Mouse (Mus musculus) intestine, embryonic 15.5 days (tissue): Measurements from ENCODE around the gene Fitm2. TPM values are rescaled to one million over a fixed set of nuclear protein-coding genes. Genes with fewer than 3 reads are reported as not detected.
"Not testable (repeated sequence)": the region's sequence is repeated elsewhere in the genome, so short reads cannot be mapped to it uniquely, and the experiment has no call there.

Experiments
- ATAC-seq: fragments of 200-750 bp; cut with Nextera tagmentation; 2 replicates; pipeline ENCODE4 v1.8.0; 2017; ENCODE audit warnings: moderate TSS enrichment, moderate library complexity
- H3K27ac ChIP-seq: fragments of 300-500 bp; sonication (generic); 2 replicates; pipeline ENCODE4 v1.5.1; 2015; ENCODE audit warnings: mild to moderate bottlenecking, inconsistent platforms
- H3K27me3 ChIP-seq: fragments of 300-500 bp; sonication (generic); replicated peaks from 2 replicates; pipeline ENCODE4 v1.6.1; 2015; ENCODE audit warnings: inconsistent platforms
- H3K36me3 ChIP-seq: fragments of 300-500 bp; sonication (generic); 2 replicates; pipeline ENCODE4 v1.6.1; 2015; ENCODE audit warnings: inconsistent platforms
- H3K4me1 ChIP-seq: fragments of 300-500 bp; sonication (generic); replicated peaks from 2 replicates; pipeline ENCODE4 v1.6.1; 2015; ENCODE audit warnings: inconsistent platforms
- H3K4me2 ChIP-seq: fragments of 300-500 bp; sonication (generic); replicated peaks from 2 replicates; pipeline ENCODE4 v1.6.1; 2015; ENCODE audit warnings: mild to moderate bottlenecking, inconsistent platforms
- H3K4me3 ChIP-seq: fragments of 300-500 bp; sonication (generic); replicated peaks from 2 replicates; pipeline ENCODE4 v1.5.1; 2015; ENCODE audit warnings: inconsistent platforms
- H3K9ac ChIP-seq: fragments of 300-500 bp; sonication (generic); 2 replicates; pipeline ENCODE4 v1.6.1; 2015; ENCODE audit warnings: inconsistent platforms
- H3K9me3 ChIP-seq: fragments of 300-500 bp; sonication (generic); 2 replicates; pipeline ENCODE4 v1.6.1; 2016; ENCODE audit warnings: inconsistent platforms
- WGBS: fragments of 180-500 bp; shearing (Covaris S2); methylation state at CpG from one replicate; pipeline ENCODE4 v1.1.7; 2015; 5-methylcytosine and 5-hydroxymethylcytosine counted together
- polyA plus RNA-seq: library from polyadenylated mRNA; unstranded; fragments of >200 nt; fragmentation: Nextera tagmentation; extraction: Ambion mirVana; gene quantifications from 2 replicates; pipeline ENCODE4 v1.2.1, GENCODE M21; 2015

Gene Fitm2
- polyA plus RNA-seq, 1 experiment from 2014 or later = 10.4 TPM

DNA sequence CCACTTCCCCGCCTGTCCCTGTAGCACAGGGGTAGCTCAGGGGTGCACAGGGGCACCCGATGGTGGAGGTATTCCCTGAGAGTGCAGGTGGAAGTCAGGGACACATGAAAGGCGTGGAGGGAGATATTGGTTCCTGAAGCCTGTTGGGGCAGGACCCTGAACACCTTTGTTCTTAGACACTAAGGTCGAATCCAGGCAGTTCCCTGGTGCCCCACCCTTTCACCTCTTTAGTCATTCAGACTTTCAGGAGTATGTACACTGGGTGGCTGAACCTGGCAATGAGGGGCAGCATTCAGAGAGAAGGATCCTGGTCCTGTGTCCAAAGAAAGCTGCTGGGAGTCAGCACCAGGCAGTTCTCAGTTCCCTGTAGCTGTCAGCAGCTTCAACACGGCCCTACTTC is 10.0 kb downstream of the Fitm2 start:
- Histone ChIP-seq H3K27ac (no peak overlapping the region), H3K9me3 (no peaks in the 10 kb centered on the region), H3K4me2 (no peak overlapping the region), H3K4me3 (no peak overlapping the region), H3K4me1 (no peaks in the 10 kb centered on the region), H3K9ac (no peak overlapping the region), H3K36me3 (no peaks in the 10 kb centered on the region), H3K27me3 (peaks cover 20% of the 10 kb centered on the region)
- 66% methylated on average over 5 of the region's 5 CpGs for WGBS
- no peak for ATAC-seq

- not testable (repeated sequence) for ATAC-seq, H3K36me3 ChIP-seq, H3K9me3 ChIP-seq, H3K4me2 ChIP-seq, H3K27ac ChIP-seq, H3K9ac ChIP-seq, H3K4me1 ChIP-seq, H3K4me3 ChIP-seq
- peaks cover 20% of the 10 kb centered on the region for H3K27me3 ChIP-seq
- WGBS = 96% methylated on average over 9 of the region's 9 CpGs
Measured at GRCm38 (mm10) chr2:163461307-163461706, 11.1 kb downstream of the Fitm2 start.

DNA sequence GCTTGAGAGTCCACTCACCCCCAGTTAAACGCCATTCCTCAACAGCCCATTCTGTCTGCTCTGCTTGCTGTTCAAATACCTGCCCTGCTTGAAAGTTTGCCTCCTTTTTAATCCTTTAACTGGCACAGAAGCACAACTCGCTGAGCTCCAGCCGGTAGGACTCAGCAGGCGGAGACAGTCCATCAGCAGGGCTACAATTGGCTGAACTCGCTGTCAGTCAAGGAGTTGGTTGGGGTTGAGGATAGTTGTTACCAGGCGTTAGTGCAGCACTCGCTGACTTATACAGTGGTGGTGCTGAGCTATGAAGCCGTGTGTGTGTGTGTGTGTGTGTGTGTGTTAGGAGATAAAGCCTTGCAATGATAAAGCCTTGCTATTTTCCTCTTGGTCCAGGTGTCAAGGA is 11.8 kb downstream of the Fitm2 start:
- Histone ChIP-seq H3K4me2 (no peak overlapping the region), H3K9ac (no peak overlapping the region), H3K9me3 (no peaks in the 10 kb centered on the region), H3K4me1 (no peaks in the 10 kb centered on the region), H3K27me3 (peaks cover 20% of the 10 kb centered on the region), H3K36me3 (no peaks in the 10 kb centered on the region), H3K27ac (no peak overlapping the region), H3K4me3 (no peak overlapping the region)
- WGBS = 89% methylated on average over 8 of the region's 8 CpGs
- ATAC-seq = no peak

- Histone ChIP-seq H3K27me3 (peaks cover 20% of the 10 kb centered on the region), H3K9me3 (no peaks in the 10 kb centered on the region), H3K4me1 (no peaks in the 10 kb centered on the region), H3K36me3 (no peaks in the 10 kb centered on the region), H3K9ac (no peak overlapping the region), H3K27ac (no peak overlapping the region), H3K4me2 (no peak overlapping the region), H3K4me3 (no peak overlapping the region)
- WGBS = 38% methylated on average over 10 of the region's 10 CpGs
- ATAC-seq = no peak
Measured at GRCm38 (mm10) chr2:163459380-163459779, 13.0 kb downstream of the Fitm2 start.

- Histone ChIP-seq H3K4me1 (no peaks in the 10 kb centered on the region), H3K9me3 (no peaks in the 10 kb centered on the region), H3K4me3 (no peak overlapping the region), H3K4me2 (no peak overlapping the region), H3K36me3 (no peaks in the 10 kb centered on the region), H3K9ac (no peak overlapping the region), H3K27ac (no peak overlapping the region), H3K27me3 (peaks cover 20% of the 10 kb centered on the region)
- WGBS = 44% methylated on average over 27 of the region's 27 CpGs
- peak; percentile 75 for ATAC-seq
Measured at GRCm38 (mm10) chr2:163458539-163459265, 13.7 kb downstream of the Fitm2 start.

DNA sequence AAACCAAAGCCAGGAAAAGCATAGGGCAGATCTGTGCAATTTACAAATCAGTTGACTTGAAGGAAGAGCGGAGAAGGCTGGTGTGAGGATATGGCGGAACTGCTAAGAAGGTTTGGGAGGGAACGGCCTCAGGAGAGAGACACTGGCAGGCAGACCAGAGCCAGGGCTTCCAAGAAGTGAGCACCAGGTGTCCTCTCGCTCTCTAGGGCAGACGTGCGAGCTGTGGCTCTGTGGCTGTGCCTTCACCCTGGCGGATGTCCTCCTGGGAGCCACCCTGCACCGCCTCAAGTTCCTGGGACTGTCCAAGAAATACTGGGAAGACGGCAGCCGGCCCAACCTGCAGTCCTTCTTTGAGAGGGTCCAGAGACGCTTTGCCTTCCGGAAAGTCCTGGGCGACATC is 19.1 kb downstream of the Fitm2 start:
- H3K27ac ChIP-seq = no peak overlapping the region
- no peaks in the 10 kb centered on the region for H3K9me3 ChIP-seq
- no peak for ATAC-seq
- H3K4me3 ChIP-seq = no peak overlapping the region
- H3K4me2 ChIP-seq = no peak overlapping the region
- H3K4me1 ChIP-seq = no peaks in the 10 kb centered on the region
- no peak overlapping the region for H3K9ac ChIP-seq
- 86% methylated on average over 13 of the region's 13 CpGs for WGBS
- peaks cover 6% of the 10 kb centered on the region for H3K27me3 ChIP-seq
- no peaks in the 10 kb centered on the region for H3K36me3 ChIP-seq

DNA sequence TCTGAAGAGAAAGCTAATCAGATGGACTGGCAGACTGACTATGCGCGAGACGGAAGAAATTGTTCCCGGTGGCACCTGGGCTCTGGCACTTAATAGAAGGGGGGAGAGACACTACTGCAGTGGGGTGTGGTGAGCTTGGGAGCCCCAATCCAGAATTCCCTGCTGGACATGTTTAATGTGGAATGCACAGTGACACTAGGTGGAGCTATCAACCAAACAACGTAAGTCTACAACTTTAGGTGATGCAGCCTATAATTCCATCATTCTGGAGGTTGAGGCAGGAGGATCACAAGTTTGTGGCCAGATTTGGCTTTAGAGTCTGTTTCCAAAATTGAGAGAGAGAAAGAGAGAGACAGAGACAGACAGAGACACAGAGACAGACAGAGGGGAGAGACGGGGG is 19.7 kb downstream of the Fitm2 start:
- Histone ChIP-seq H3K27me3 (no peaks in the 10 kb centered on the region), H3K9ac (no peak overlapping the region), H3K9me3 (no peaks in the 10 kb centered on the region), H3K4me3 (no peak overlapping the region), H3K4me1 (no peaks in the 10 kb centered on the region), H3K36me3 (no peaks in the 10 kb centered on the region), H3K4me2 (no peak overlapping the region), H3K27ac (no peak overlapping the region)
- no peak for ATAC-seq
- 85% methylated on average over 6 of the region's 6 CpGs for WGBS

GRCm38 (mm10) chr2:163450668-163451295 is 21.6 kb downstream of the Fitm2 start:
- H3K27ac ChIP-seq = no peak overlapping the region
- no peaks in the 10 kb centered on the region for H3K27me3 ChIP-seq
- H3K4me2 ChIP-seq = no peak overlapping the region
- no peak overlapping the region for H3K9ac ChIP-seq
- no peaks in the 10 kb centered on the region for H3K36me3 ChIP-seq
- H3K4me1 ChIP-seq = no peaks in the 10 kb centered on the region
- H3K4me3 ChIP-seq = no peak overlapping the region
- no peaks in the 10 kb centered on the region for H3K9me3 ChIP-seq
- WGBS = 59% methylated on average over 6 of the region's 6 CpGs
- no peak for ATAC-seq

- ATAC-seq = no peak
- no peaks in the 10 kb centered on the region for H3K9me3 ChIP-seq
- H3K27me3 ChIP-seq = no peaks in the 10 kb centered on the region
- 60% methylated on average over 3 of the region's 3 CpGs for WGBS
- no peak overlapping the region for H3K4me2 ChIP-seq
- no peak overlapping the region for H3K4me3 ChIP-seq
- no peak overlapping the region for H3K27ac ChIP-seq
- no peaks in the 10 kb centered on the region for H3K36me3 ChIP-seq
- no peaks in the 10 kb centered on the region for H3K4me1 ChIP-seq
- H3K9ac ChIP-seq = no peak overlapping the region
Measured at GRCm38 (mm10) chr2:163449276-163449675, 23.2 kb downstream of the Fitm2 start.

DNA sequence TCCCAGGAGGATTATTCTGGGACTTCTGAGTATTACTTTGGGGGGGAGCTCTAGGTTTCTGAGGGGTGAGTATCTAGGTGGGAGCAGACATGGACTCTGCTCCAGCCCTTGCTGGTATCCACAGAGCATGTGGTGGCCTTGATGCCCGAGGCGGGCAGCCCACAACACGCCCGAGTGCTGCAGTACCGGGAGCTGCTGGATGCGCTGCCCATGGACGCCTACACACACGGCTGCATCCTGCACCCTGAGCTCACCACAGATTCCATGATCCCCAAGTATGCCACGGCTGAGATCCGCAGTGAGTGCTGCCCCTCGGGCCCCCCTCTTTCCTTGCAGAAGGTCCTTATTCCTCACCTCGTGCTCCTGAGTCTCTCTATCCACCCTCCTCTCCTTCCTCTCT is 25.1 kb downstream of the Fitm2 start:
- 73% methylated on average over 12 of the region's 12 CpGs for WGBS
- H3K4me1 ChIP-seq = no peaks in the 10 kb centered on the region
- ATAC-seq = no peak

DNA sequence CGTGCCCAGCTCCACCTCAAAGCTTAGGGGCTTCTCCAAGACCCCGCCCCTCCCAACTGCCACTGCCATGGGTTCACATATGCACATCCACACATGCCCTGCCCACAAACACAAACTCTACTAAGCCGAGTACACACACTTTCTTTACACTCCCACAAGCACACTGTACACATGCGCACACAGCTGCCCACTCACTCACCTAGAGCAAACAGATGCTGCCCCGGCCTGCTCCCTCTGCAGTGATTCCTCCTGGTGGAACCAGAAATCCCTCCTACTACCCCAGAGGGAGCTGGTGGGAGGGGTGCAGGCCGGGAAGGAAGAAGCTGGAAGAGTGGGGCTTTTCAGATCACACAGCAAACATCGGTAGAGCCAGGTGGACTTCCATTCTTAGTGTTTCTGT is 28.4 kb downstream of the Fitm2 start:
- no peaks in the 10 kb centered on the region for H3K9me3 ChIP-seq
- H3K36me3 ChIP-seq = no peaks in the 10 kb centered on the region
- 57% methylated on average over 7 of the region's 7 CpGs for WGBS
- H3K4me2 ChIP-seq = no peak overlapping the region
- H3K27ac ChIP-seq = no peak overlapping the region
- no peak overlapping the region for H3K9ac ChIP-seq
- peaks cover 8% of the 10 kb centered on the region for H3K27me3 ChIP-seq
- ATAC-seq = no peak
- H3K4me3 ChIP-seq = no peak overlapping the region
- peaks cover 1% of the 10 kb centered on the region; the same call in 1 of the 2 replicates for H3K4me1 ChIP-seq

More for the DNA sequence above, 25.1 kb downstream of the Fitm2 start:
- H3K4me3 ChIP-seq = no peak overlapping the region
- H3K9ac ChIP-seq = no peak overlapping the region
- no peaks in the 10 kb centered on the region for H3K9me3 ChIP-seq
- no peaks in the 10 kb centered on the region for H3K36me3 ChIP-seq
- no peak overlapping the region for H3K4me2 ChIP-seq
- H3K27me3 ChIP-seq = no peaks in the 10 kb centered on the region
- no peak overlapping the region for H3K27ac ChIP-seq

DNA sequence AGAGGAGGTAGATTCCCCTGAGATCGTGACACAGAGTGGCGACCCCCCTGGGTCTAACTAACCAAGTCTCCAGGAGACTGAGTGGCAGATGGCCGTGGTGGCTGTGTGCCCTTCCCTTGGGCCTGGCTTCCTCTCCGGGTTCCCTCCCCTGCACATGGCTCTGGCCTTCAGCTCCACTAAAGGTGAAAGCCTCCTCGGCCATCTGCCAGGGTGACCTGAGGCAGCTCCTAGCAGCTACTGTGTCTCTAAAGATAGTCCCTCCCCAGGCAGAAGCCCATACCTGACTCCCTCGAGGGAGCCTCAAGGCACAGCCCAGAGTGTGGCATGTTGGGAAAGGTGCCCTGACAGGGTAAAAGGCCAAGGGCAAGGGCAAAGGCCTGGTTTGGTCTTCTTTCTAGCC is 28.9 kb downstream of the Fitm2 start:
- Histone ChIP-seq H3K9me3 (no peaks in the 10 kb centered on the region), H3K9ac (no peak overlapping the region), H3K27ac (no peak overlapping the region), H3K27me3 (peaks cover 13% of the 10 kb centered on the region), H3K4me2 (no peak overlapping the region), H3K4me1 (peaks cover 6% of the 10 kb centered on the region; the same call in 1 of the 2 replicates), H3K36me3 (no peaks in the 10 kb centered on the region), H3K4me3 (no peak overlapping the region)
- ATAC-seq = no peak
- WGBS = 57% methylated on average over 6 of the region's 6 CpGs

- Histone ChIP-seq H3K36me3 (no peaks in the 10 kb centered on the region), H3K9ac (no peak overlapping the region), H3K4me2 (peak overlapping the region; percentile 60; the same call in 1 of the 2 replicates), H3K9me3 (no peaks in the 10 kb centered on the region), H3K27ac (no peak overlapping the region), H3K27me3 (peaks cover 22% of the 10 kb centered on the region), H3K4me3 (no peak overlapping the region), H3K4me1 (peaks cover 14% of the 10 kb centered on the region; the same call in 1 of the 2 replicates)
- no peak for ATAC-seq
- WGBS = 59% methylated on average over 1 of the region's 1 CpGs
Measured at GRCm38 (mm10) chr2:163439488-163439887, 32.9 kb downstream of the Fitm2 start.
